Mouse (Mus musculus): ENCODE data around the gene Aig1. TPM values are rescaled to one million over a fixed set of nuclear protein-coding genes. Genes with fewer than 3 reads are reported as not detected.

The Aig1 gene
- polyA plus RNA-seq, 1 experiment = 11.3 TPM

GRCm38 (mm10) chr10:13808291-13808690, 60.5 kb downstream of the Aig1 start:
- Histone ChIP-seq H3K36me3 (ENCODE audit: control insufficient read depth, insufficient read depth) (no peaks in the 10 kb centered on the region), H3K79me3 (ENCODE audit: low read depth) (no peaks in the 10 kb centered on the region)
- no peak for TF ChIP-seq CEBPB (IDR thresholded peaks at IDR 0.05; ENCODE audit: low read depth)
- TF ChIP-seq MYOD1 (IDR thresholded peaks at IDR 0.05; ENCODE audit: control insufficient read depth, insufficient read length, low read depth) = no peak
- TF ChIP-seq FOSL1 (IDR thresholded peaks at IDR 0.05; ENCODE audit: insufficient read depth, low read length, poor library complexity, severe bottlenecking) = no peak
- TF ChIP-seq CTCF (IDR thresholded peaks at IDR 0.05; ENCODE audit: control insufficient read depth, insufficient read depth, insufficient read length) = no peak
- no peak for TF ChIP-seq MYOG (IDR thresholded peaks at IDR 0.05; ENCODE audit: control insufficient read depth, extremely low read depth, insufficient read length)

DNA sequence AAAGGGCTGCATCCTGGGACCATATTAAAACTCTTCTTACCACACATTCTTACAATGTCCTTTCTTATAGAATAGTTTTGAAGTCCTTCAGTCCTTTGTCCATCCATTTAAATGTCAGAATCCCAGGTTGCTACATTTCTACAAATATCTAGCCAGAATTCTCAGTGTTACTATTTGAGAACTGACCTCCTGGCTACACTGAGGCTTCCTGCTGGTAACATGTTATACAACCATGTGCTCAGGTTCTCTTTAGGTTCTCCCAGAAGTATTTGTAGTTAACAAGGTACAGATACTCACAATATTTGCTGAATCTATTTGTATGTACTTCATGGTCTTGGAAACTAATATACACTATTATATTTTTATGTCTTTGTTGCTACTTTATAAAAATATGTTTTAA, 62.0 kb downstream of the Aig1 start:
- Histone ChIP-seq H3K79me3 (ENCODE audit: low read depth) (no peaks in the 10 kb centered on the region), H3K36me3 (ENCODE audit: control insufficient read depth, insufficient read depth) (no peaks in the 10 kb centered on the region), H3K4me3 (ENCODE audit: insufficient read depth, poor library complexity, severe bottlenecking) (no peak overlapping the region), H3K27me3 (ENCODE audit: control insufficient read depth, insufficient read depth, insufficient read length) (no peaks in the 10 kb centered on the region), H3K79me2 (ENCODE audit: control insufficient read depth, insufficient read depth) (no peaks in the 10 kb centered on the region), H3ac (ENCODE audit: control insufficient read depth, insufficient read length, low read depth) (no peak overlapping the region)
- TF ChIP-seq MYOG (IDR thresholded peaks at IDR 0.05; ENCODE audit: control insufficient read depth, extremely low read depth, insufficient read length) (no peak), CEBPB (IDR thresholded peaks at IDR 0.05; ENCODE audit: low read depth) (no peak), USF1 (IDR thresholded peaks at IDR 0.05; ENCODE audit: low read depth) (no peak), MAX (IDR thresholded peaks at IDR 0.05) (no peak), MYOD1 (IDR thresholded peaks at IDR 0.05; ENCODE audit: control insufficient read depth, insufficient read length, low read depth) (no peak), CTCF (IDR thresholded peaks at IDR 0.05; ENCODE audit: control insufficient read depth, insufficient read depth, insufficient read length) (no peak), FOSL1 (IDR thresholded peaks at IDR 0.05; ENCODE audit: insufficient read depth, low read length, poor library complexity, severe bottlenecking) (no peak)

More at GRCm38 (mm10) chr10:13808291-13808690, 60.5 kb downstream of the Aig1 start:
- Histone ChIP-seq H3K27me3 (ENCODE audit: control insufficient read depth, insufficient read depth, insufficient read length) (no peaks in the 10 kb centered on the region), H3K79me2 (ENCODE audit: control insufficient read depth, insufficient read depth) (no peaks in the 10 kb centered on the region), H3ac (ENCODE audit: control insufficient read depth, insufficient read length, low read depth) (no peak overlapping the region), H3K4me3 (ENCODE audit: insufficient read depth, poor library complexity, severe bottlenecking) (no peak overlapping the region)

GRCm38 (mm10) chr10:13801296-13801695, 67.5 kb downstream of the Aig1 start:
- no peak for TF ChIP-seq CTCF (IDR thresholded peaks at IDR 0.05; ENCODE audit: control insufficient read depth, insufficient read depth, insufficient read length)
- TF ChIP-seq MAX (IDR thresholded peaks at IDR 0.05) = no peak
- TF ChIP-seq CEBPB (IDR thresholded peaks at IDR 0.05; ENCODE audit: low read depth) = no peak
- H3K4me3 ChIP-seq (ENCODE audit: insufficient read depth, poor library complexity, severe bottlenecking) = no peak overlapping the region

GRCm38 (mm10) chr10:13793458-13793857, 75.3 kb downstream of the Aig1 start:
- Histone ChIP-seq H3ac (ENCODE audit: control insufficient read depth, insufficient read length, low read depth) (no peak overlapping the region), H3K4me3 (ENCODE audit: insufficient read depth, poor library complexity, severe bottlenecking) (no peak overlapping the region), H3K36me3 (ENCODE audit: control insufficient read depth, insufficient read depth) (no peaks in the 10 kb centered on the region), H3K79me3 (ENCODE audit: low read depth) (no peaks in the 10 kb centered on the region), H3K27me3 (ENCODE audit: control insufficient read depth, insufficient read depth, insufficient read length) (no peaks in the 10 kb centered on the region), H3K79me2 (ENCODE audit: control insufficient read depth, insufficient read depth) (no peaks in the 10 kb centered on the region)
- TF ChIP-seq USF1 (IDR thresholded peaks at IDR 0.05; ENCODE audit: low read depth) (no peak), CTCF (IDR thresholded peaks at IDR 0.05; ENCODE audit: control insufficient read depth, insufficient read depth, insufficient read length) (no peak), FOSL1 (IDR thresholded peaks at IDR 0.05; ENCODE audit: insufficient read depth, low read length, poor library complexity, severe bottlenecking) (no peak)

More at GRCm38 (mm10) chr10:13801296-13801695, 67.5 kb downstream of the Aig1 start:
- Histone ChIP-seq H3K79me3 (ENCODE audit: low read depth) (no peaks in the 10 kb centered on the region), H3K79me2 (ENCODE audit: control insufficient read depth, insufficient read depth) (no peaks in the 10 kb centered on the region), H3ac (ENCODE audit: control insufficient read depth, insufficient read length, low read depth) (no peak overlapping the region), H3K27me3 (ENCODE audit: control insufficient read depth, insufficient read depth, insufficient read length) (no peaks in the 10 kb centered on the region), H3K36me3 (ENCODE audit: control insufficient read depth, insufficient read depth) (no peaks in the 10 kb centered on the region)

DNA sequence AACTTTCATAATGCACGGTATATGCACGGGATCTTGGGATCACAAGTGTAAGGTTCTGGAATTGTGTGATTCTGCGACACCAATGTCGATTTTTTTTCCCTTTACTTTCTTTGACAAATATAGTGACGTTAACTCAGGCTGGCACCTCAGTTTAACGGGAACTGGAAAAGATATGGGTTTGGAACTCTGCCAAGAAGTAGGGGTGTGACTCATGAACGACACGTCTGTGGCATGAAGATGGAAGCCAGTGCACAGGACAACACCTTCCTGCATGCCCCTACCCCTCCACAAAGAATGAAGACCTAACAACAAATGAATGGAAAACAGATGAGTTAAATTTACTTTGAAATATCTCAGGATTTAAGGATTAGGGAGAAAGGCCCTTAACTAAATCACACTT, 76.0 kb downstream of the Aig1 start:
- no peak for TF ChIP-seq CTCF (IDR thresholded peaks at IDR 0.05; ENCODE audit: control insufficient read depth, insufficient read depth, insufficient read length)
- TF ChIP-seq MYOD1 (IDR thresholded peaks at IDR 0.05; ENCODE audit: control insufficient read depth, insufficient read length, low read depth) = no peak
- no peak for TF ChIP-seq CEBPB (IDR thresholded peaks at IDR 0.05; ENCODE audit: low read depth)
- no peak for TF ChIP-seq USF1 (IDR thresholded peaks at IDR 0.05; ENCODE audit: low read depth)
- Histone ChIP-seq H3K4me3 (ENCODE audit: insufficient read depth, poor library complexity, severe bottlenecking) (no peak overlapping the region), H3K79me3 (ENCODE audit: low read depth) (no peaks in the 10 kb centered on the region), H3K27me3 (ENCODE audit: control insufficient read depth, insufficient read depth, insufficient read length) (no peaks in the 10 kb centered on the region), H3K79me2 (ENCODE audit: control insufficient read depth, insufficient read depth) (no peaks in the 10 kb centered on the region), H3ac (ENCODE audit: control insufficient read depth, insufficient read length, low read depth) (no peak overlapping the region), H3K36me3 (ENCODE audit: control insufficient read depth, insufficient read depth) (no peaks in the 10 kb centered on the region)

DNA sequence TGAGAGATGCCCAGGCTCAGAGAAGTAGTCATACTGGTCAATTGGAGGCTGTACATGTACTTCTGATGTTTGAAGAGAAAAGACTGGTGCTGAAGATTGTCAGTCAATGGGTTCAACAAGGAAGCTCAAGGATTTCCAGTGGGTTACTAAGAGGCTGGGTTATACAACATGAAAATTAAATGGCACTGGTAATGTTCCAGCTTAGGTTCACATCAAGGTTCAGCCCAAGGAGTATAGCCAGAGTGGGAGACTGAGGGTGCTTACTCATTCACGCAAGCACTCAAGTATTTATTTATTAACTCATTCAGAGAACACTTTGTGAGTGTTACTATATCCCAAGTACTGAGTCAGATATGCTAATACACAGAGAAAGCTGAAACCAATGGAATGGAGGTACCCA, 79.2 kb downstream of the Aig1 start:
- no peak for TF ChIP-seq CTCF (IDR thresholded peaks at IDR 0.05; ENCODE audit: control insufficient read depth, insufficient read depth, insufficient read length)
- TF ChIP-seq FOSL1 (IDR thresholded peaks at IDR 0.05; ENCODE audit: insufficient read depth, low read length, poor library complexity, severe bottlenecking) = no peak
- TF ChIP-seq USF1 (IDR thresholded peaks at IDR 0.05; ENCODE audit: low read depth) = no peak
- TF ChIP-seq MYOG (IDR thresholded peaks at IDR 0.05; ENCODE audit: control insufficient read depth, extremely low read depth, insufficient read length) = no peak
- no peaks in the 10 kb centered on the region for H3K79me2 ChIP-seq (ENCODE audit: control insufficient read depth, insufficient read depth)
- H3K4me3 ChIP-seq (ENCODE audit: insufficient read depth, poor library complexity, severe bottlenecking) = no peak overlapping the region
- H3K79me3 ChIP-seq (ENCODE audit: low read depth) = no peaks in the 10 kb centered on the region
- H3ac ChIP-seq (ENCODE audit: control insufficient read depth, insufficient read length, low read depth) = no peak overlapping the region
- H3K36me3 ChIP-seq (ENCODE audit: control insufficient read depth, insufficient read depth) = no peaks in the 10 kb centered on the region
- no peaks in the 10 kb centered on the region for H3K27me3 ChIP-seq (ENCODE audit: control insufficient read depth, insufficient read depth, insufficient read length)
